Mouse (Mus musculus): Measurements from ENCODE around the gene Lsmem1. TPM values are rescaled to one million over a fixed set of nuclear protein-coding genes. Genes with fewer than 3 reads are reported as not detected.
"Not testable (repeated sequence)": the region's sequence is repeated elsewhere in the genome, so short reads cannot be mapped to it uniquely, and the experiment has no call there.

Lsmem1 gene
- polyA plus RNA-seq, 1 experiment = not detected

DNA sequence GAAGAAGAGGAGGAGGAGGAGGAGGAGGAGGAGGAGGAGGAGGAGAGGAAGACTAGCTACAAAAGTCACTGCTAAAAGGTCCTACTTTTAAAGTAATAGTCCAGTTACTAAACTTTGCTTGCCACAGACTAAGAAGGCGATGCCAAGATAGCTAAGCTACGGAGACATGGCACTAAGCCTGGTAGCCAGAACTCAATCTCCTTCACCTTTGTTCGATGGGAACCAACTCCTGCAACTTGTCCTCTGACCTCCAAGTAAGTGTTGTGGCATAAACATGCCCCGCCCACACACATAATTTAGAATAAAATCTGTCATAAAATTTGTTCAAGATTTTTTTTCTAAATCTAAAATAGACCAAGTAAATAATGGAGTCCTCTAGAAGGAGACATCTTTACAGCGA is 1.3 kb downstream of the Lsmem1 start:
- H3K27ac ChIP-seq (replicated peaks; ENCODE audit: low read depth, low read length) = no peak overlapping the region
- H3K4me3 ChIP-seq (ENCODE audit: insufficient read depth, low read depth, low read length) = no peak overlapping the region

DNA sequence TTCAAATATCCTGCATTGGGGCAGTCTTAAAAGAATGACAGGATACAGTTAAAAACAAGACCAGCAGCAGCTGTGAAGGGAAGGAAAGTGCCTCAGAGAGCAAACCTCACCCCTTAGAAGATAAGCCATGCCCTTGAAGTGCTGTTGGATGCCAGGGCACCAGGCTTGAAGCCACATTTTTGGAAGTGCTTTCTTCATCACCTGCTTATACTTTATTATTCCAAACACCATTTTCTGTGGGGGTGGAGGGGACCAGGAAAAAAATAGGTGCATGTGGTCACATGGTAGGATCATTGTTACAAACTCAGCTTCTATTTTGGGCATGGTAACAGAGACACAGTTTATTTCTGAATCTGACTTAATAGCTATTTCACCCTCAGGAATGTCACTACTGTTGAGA is 1.8 kb downstream of the Lsmem1 start:
- Histone ChIP-seq H3K4me1 (ENCODE audit: control insufficient read depth, insufficient read depth, insufficient read length, low read length) (no peaks in the 10 kb centered on the region), H3K4me3 (ENCODE audit: insufficient read depth, low read depth, low read length) (no peak overlapping the region), H3K27ac (replicated peaks; ENCODE audit: low read depth, low read length) (no peak overlapping the region)

More for the DNA sequence above, 1.3 kb downstream of the Lsmem1 start:
- no peaks in the 10 kb centered on the region for H3K4me1 ChIP-seq (ENCODE audit: control insufficient read depth, insufficient read depth, insufficient read length, low read length)

DNA sequence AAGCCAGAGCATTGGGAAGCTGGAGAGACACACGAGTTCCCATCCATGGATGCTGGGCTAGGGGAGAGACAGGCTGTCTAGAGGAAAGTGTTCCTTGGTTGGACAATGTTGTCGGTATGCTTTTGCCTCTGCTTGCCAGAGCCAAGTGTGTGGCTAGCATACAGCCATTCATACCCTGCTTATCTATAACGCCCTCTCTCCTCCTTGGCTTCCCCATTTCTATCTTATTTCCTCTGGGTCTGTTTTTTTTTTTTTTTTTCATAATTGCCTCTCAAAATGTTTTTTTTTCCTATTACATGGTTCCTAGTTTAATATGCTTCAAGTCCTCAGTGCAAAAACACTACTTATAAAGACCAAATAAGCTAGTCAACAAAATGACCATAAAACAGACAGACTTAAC is 13.8 kb downstream of the Lsmem1 start:
- no peak overlapping the region for H3K4me3 ChIP-seq (ENCODE audit: insufficient read depth, low read depth, low read length)
- no peak overlapping the region for H3K27ac ChIP-seq (replicated peaks; ENCODE audit: low read depth, low read length)
- H3K4me1 ChIP-seq (ENCODE audit: control insufficient read depth, insufficient read depth, insufficient read length, low read length) = no peaks in the 10 kb centered on the region

DNA sequence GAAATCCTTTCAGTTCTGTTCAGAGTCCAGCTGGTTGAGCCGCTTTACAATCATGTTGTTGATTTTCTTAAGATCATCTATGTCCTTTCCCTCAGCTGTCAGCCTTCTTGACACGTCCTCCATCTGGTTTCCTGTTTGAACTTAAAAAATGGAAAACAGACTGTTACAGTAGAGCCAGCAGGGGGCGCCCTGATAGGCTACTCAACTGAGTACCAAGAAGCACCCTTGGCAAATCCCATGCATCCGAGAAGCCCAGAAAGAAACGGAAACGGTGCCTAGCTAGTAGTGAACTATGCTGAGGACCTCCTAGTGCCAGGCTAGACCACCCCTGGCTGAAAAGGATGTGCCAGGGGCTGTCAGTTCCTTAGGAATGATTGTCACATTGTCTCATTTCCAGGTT is 22.2 kb downstream of the Lsmem1 start:
- no peak overlapping the region for H3K4me3 ChIP-seq (ENCODE audit: insufficient read depth, low read depth, low read length)

DNA sequence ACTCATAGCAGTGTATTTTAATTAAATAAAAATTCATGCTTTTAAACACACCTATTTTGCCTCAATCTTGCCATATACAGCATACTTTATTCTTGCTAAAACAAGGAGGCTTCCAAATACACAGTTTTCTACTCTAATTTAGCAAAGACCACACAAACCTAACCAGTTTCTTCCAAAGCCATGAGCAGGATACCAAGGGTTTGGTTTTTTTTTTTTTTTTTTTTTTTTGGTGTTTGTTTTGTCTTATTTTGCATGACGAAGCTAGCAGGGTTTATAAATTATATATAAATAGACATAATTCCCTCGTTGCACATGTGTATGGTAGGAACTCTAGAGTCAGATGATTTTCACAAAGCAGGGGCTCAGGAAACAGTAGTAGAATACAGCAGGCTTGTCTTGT is 23.1 kb downstream of the Lsmem1 start:
- H3K4me3 ChIP-seq (ENCODE audit: insufficient read depth, low read depth, low read length) = no peak overlapping the region
- no peak overlapping the region for H3K27ac ChIP-seq (replicated peaks; ENCODE audit: low read depth, low read length)
- no peaks in the 10 kb centered on the region for H3K4me1 ChIP-seq (ENCODE audit: control insufficient read depth, insufficient read depth, insufficient read length, low read length)

More for the DNA sequence above, 22.2 kb downstream of the Lsmem1 start:
- Histone ChIP-seq H3K27ac (replicated peaks; ENCODE audit: low read depth, low read length) (no peak overlapping the region), H3K4me1 (ENCODE audit: control insufficient read depth, insufficient read depth, insufficient read length, low read length) (no peaks in the 10 kb centered on the region)

DNA sequence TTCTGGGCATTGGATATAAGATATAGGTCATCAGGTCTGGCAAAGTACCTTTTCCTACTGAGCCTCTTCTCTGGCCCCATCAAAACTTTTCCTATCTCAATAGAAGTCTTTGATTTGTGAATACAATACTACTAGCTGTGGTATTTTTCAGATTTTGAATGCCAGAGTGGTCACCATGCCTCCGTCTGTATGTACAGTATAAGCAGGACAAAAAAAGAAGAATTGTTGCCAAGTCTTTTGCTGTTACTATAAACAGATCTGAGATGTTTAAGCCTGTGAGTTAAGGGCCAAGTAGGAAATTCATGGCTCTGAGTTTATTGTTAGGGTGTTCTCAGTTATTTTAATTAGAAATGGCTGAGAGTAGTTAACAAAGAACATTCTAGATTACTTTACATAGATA is 24.1 kb downstream of the Lsmem1 start:
- not testable (repeated sequence) for H3K4me1 ChIP-seq (ENCODE audit: control insufficient read depth, insufficient read depth, insufficient read length, low read length); H3K27ac ChIP-seq (replicated peaks; ENCODE audit: low read depth, low read length); H3K4me3 ChIP-seq (ENCODE audit: insufficient read depth, low read depth, low read length)

DNA sequence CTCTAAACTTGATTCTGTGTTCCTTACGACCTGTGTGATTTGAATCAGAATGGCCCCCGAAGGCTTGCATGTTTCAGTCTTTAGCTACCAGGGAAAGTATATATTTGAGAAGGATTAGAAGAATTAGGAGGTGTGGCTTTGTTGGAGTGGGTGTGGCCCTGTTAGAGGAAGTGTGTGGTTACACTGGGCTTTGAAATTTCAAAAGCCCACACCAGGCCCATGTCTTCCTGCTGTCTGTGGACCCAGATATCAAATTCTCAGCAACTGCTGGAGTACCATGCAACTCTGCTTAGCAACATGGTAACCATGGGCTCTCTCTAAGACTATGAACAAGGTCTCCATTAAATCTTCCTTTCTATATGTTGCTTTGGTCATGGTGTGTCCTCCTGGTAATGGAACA is 27.7 kb downstream of the Lsmem1 start:
- no peaks in the 10 kb centered on the region for H3K4me1 ChIP-seq (ENCODE audit: control insufficient read depth, insufficient read depth, insufficient read length, low read length)
- no peak overlapping the region for H3K27ac ChIP-seq (replicated peaks; ENCODE audit: low read depth, low read length)
- no peak overlapping the region for H3K4me3 ChIP-seq (ENCODE audit: insufficient read depth, low read depth, low read length)

DNA sequence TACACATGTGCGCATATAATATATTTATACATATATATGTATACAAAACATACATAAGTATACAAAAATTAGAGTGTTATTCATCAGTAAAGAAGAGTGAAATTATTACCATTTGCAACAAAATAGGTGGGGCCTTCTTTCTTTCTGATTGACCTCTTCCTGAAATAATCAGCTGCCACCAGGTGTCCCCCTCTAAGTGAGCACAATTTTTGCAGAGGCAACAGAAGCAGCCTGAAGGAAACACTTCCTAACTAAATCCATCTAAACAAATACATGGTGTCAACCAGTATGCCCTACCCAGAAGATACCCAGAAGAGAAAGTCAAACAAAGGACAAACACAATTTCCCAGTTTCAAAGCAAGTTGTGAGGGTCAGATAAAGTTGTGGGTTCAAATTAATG is 29.6 kb downstream of the Lsmem1 start:
- no peak overlapping the region for H3K4me3 ChIP-seq (ENCODE audit: insufficient read depth, low read depth, low read length)
- H3K27ac ChIP-seq (replicated peaks; ENCODE audit: low read depth, low read length) = no peak overlapping the region
- H3K4me1 ChIP-seq (ENCODE audit: control insufficient read depth, insufficient read depth, insufficient read length, low read length) = no peaks in the 10 kb centered on the region

DNA sequence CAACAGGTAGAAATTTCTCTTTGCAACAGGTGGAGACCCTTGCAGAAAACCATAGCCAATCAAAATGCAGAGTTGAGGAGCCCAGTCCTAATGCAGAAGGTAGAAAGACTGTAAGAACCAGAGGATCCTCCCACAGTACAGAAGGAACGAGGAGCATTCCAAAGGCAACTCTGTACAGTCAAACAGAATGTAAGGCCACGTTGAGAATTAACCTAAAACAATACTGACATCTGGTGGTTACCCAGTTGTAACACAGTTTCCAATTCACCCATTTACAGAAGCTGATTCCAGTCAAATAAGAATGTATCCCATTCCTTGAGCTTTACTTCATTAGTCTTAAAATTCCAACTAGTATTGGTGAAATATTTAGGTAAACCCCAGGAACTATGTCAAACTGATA is 34.7 kb downstream of the Lsmem1 start:
- Histone ChIP-seq H3K4me1 (ENCODE audit: control insufficient read depth, insufficient read depth, insufficient read length, low read length) (no peaks in the 10 kb centered on the region), H3K4me3 (ENCODE audit: insufficient read depth, low read depth, low read length) (no peak overlapping the region), H3K27ac (replicated peaks; ENCODE audit: low read depth, low read length) (no peak overlapping the region)

DNA sequence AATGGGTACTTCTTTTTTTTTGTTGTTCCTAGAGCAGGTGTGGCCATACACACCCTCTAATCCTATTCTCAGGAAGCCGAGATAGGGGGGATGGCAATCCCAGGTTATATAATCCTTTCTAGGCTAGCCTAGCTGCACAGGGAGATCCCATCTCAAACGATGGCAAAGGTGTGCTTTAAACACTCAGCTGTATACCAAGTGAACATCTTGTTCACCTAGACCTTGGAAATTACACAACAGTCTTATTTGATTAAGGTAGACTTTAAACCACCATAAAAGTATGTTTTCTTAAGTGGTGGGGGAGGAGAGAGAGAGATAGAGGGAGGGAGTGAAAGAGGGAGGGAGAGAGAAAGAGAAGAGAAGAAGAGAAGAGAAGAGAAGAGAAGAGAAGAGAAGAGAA is 38.5 kb downstream of the Lsmem1 start:
- Histone ChIP-seq H3K27ac (replicated peaks; ENCODE audit: low read depth, low read length) (no peak overlapping the region), H3K4me1 (ENCODE audit: control insufficient read depth, insufficient read depth, insufficient read length, low read length) (no peaks in the 10 kb centered on the region), H3K4me3 (ENCODE audit: insufficient read depth, low read depth, low read length) (no peak overlapping the region)

DNA sequence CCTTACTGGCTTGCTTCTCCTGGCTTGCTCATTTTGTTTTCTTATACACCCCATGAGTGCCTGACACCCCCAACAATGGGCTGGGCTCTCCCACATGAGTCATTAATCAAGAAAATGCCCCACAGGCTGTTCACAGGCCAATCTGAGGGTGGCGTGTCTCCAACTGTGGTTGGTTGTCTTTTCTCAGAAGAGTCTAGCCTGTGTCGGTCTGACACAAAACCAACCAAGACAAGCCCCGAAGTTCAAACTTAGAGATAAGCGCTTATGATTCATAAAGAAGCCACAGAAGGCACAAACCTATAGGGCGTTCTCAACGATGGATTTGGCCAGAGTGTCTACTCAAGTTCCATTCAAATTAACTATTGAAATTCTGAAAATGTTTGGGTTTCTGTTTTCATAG is 45.1 kb downstream of the Lsmem1 start:
- H3K4me1 ChIP-seq (ENCODE audit: control insufficient read depth, insufficient read depth, insufficient read length, low read length) = no peaks in the 10 kb centered on the region

DNA sequence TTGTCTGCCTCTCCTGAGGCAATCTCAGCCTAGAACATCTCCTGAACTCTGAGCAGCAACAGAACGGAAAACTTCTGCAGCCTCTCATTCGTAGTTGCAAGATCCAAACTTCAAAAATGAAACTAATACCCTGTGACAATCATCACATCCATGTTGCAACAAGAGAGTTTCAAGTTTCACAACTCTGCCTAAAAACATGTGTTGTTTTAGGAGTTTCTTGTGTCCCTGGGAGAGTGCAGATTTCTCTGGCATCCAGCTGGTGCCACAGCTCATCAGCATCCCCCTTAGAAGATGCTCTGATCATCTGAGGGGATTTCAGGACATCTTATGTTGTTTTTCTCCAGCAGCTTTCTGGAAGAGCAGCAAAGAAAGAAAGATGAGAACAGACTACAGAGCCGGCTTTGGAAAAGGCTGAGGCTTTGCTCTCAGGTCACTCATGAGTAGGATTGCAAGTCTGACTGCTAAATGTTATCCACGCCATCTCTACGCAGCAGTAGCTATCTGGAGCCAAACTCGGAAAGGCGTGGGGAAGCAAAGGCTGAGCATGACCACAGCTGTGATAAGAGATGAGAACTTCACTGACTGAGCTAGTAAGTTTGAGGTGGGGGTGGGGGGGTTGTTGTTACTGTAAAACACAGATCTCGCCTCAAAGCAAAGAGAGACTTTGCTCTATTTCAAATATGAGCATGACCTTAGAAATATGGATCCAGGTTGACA is 46.8 kb downstream of the Lsmem1 start:
- H3K27ac ChIP-seq (replicated peaks; ENCODE audit: low read depth, low read length) = no peak overlapping the region
- no peak overlapping the region for H3K4me3 ChIP-seq (ENCODE audit: insufficient read depth, low read depth, low read length)
- H3K4me1 ChIP-seq (ENCODE audit: control insufficient read depth, insufficient read depth, insufficient read length, low read length) = no peaks in the 10 kb centered on the region

More for the DNA sequence above, 45.1 kb downstream of the Lsmem1 start:
- H3K27ac ChIP-seq (replicated peaks; ENCODE audit: low read depth, low read length) = no peak overlapping the region
- H3K4me3 ChIP-seq (ENCODE audit: insufficient read depth, low read depth, low read length) = no peak overlapping the region

DNA sequence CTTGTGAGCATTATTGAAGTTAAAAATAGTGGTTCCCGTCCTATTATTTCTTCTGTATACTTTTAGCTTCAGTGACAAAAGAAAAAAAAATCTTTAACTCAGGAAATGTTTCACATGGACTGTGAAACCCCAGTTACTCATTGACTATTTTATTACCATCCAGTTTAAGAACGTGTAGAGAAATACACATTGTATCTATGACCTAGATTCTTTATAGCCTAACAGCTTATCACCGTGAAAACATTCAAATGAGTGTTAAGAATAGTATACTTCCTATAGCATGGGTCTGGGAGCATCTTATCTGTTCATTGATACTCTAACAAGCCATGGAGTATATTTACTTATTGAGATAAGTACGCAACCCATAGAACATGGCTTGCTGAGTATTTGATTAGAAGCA is 52.0 kb downstream of the Lsmem1 start:
- Histone ChIP-seq H3K27ac (replicated peaks; ENCODE audit: low read depth, low read length) (no peak overlapping the region), H3K4me1 (ENCODE audit: control insufficient read depth, insufficient read depth, insufficient read length, low read length) (no peaks in the 10 kb centered on the region), H3K4me3 (ENCODE audit: insufficient read depth, low read depth, low read length) (no peak overlapping the region)

DNA sequence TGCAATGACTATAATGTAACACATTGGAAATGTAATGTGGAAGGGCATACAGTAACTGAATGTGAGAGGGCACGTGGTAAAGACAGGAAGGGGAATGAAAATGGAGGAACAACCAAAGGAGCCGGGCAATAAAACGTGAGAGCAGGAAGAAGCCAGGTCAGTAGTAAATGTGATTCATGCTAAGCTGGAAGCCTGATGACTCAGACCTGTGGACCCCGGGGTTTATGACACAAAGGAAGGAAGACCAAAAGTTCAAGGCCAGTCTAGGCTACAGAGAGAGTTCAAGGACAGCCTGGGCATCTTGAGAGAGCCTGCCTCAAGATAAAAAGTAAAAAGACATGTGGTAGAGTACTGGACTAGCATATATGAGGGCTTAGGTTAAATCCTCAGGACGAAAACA is 52.8 kb downstream of the Lsmem1 start:
- Histone ChIP-seq H3K27ac (replicated peaks; ENCODE audit: low read depth, low read length) (no peak overlapping the region), H3K4me1 (ENCODE audit: control insufficient read depth, insufficient read depth, insufficient read length, low read length) (no peaks in the 10 kb centered on the region), H3K4me3 (ENCODE audit: insufficient read depth, low read depth, low read length) (no peak overlapping the region)

DNA sequence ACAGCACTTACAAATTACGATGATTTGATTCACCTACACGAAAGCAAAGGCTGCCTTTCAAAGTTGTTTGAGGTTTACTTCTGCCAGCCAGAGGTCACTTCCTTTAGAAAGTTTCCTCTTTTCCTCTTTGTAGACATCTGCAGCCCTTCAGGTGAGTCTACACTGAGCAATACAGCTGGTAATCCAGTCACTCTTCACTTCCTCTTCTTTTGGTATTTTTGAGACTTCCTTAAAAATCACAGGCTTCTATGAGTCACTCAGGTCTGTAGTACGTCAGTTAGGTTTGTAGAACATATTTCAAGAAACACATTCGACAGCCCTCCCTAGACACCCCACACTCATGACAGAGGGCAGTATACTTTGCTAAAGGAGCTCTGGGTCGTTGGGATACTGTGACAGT is 58.6 kb downstream of the Lsmem1 start:
- Histone ChIP-seq H3K4me1 (ENCODE audit: control insufficient read depth, insufficient read depth, insufficient read length, low read length) (no peaks in the 10 kb centered on the region), H3K27ac (replicated peaks; ENCODE audit: low read depth, low read length) (no peak overlapping the region), H3K4me3 (ENCODE audit: insufficient read depth, low read depth, low read length) (no peak overlapping the region)

DNA sequence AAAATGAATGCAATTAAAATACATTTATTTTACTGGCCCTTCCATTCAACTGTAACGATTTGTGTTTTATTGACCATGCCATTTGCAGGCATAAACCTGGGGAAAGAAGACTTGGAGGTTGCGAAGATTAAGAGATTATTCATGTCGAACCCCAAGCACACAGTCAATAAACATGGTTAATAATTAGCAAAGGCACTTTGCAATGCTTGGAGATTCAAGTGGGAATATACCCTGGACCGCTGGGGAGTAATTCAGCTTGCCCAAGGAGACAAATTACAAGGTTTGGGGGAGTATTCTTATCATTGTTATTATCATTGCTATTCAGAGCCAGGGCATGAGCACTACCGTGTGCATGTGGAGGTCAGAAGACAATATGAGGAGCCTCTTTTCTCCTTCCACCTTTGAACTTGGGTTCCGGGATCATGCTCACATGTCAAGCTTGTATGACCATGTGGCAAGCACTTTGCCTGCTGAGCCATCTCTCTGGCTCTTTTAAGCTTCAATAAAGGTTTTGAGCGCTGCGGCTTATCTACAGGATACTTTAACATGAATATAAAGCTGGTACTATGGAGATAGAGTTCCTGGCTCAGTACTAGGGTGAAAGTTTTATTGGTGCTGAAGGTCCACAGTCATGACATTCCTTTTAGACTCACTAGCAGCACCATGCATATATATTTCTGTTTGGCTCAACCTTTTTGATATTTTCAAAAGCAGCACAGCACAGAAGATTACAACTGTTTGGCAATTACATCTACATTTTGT is 59.6 kb downstream of the Lsmem1 start:
- H3K27ac ChIP-seq (replicated peaks; ENCODE audit: low read depth, low read length) = no peak overlapping the region
- H3K4me3 ChIP-seq (ENCODE audit: insufficient read depth, low read depth, low read length) = no peak overlapping the region
- H3K4me1 ChIP-seq (ENCODE audit: control insufficient read depth, insufficient read depth, insufficient read length, low read length) = no peaks in the 10 kb centered on the region

All from brown adipose tissue, adult 24 weeks (tissue).